Mouse (Mus musculus) retina, postnatal 1 day (tissue): Measurements from ENCODE around the gene Serpinb6a.
"Not testable (repeated sequence)": the region's sequence is repeated elsewhere in the genome, so short reads cannot be mapped to it uniquely, and the experiment has no call there.

Experiments
- DNase-seq: peaks from one replicate; pipeline ENCODE4 v3.0.0-alpha.2; 2012

Gene Serpinb6a

GRCm38 (mm10) chr13:33966574-33966973, 36.0 kb downstream of the Serpinb6a start:
- no peak for DNase-seq

GRCm38 (mm10) chr13:33966025-33966412, 36.6 kb downstream of the Serpinb6a start:
- DNase-seq: no peak

GRCm38 (mm10) chr13:33965056-33966024, 37.3 kb downstream of the Serpinb6a start:
- DNase-seq: no peak

GRCm38 (mm10) chr13:33964206-33965046, 38.2 kb downstream of the Serpinb6a start, which contains the start of gene Nqo2:
Gene Nqo2 (plus strand): TSS chr13:33964687.
- DNase-seq: peak; percentile 89

GRCm38 (mm10) chr13:33959771-33960170, 42.8 kb downstream of the Serpinb6a start:
- DNase-seq: no peak

DNA sequence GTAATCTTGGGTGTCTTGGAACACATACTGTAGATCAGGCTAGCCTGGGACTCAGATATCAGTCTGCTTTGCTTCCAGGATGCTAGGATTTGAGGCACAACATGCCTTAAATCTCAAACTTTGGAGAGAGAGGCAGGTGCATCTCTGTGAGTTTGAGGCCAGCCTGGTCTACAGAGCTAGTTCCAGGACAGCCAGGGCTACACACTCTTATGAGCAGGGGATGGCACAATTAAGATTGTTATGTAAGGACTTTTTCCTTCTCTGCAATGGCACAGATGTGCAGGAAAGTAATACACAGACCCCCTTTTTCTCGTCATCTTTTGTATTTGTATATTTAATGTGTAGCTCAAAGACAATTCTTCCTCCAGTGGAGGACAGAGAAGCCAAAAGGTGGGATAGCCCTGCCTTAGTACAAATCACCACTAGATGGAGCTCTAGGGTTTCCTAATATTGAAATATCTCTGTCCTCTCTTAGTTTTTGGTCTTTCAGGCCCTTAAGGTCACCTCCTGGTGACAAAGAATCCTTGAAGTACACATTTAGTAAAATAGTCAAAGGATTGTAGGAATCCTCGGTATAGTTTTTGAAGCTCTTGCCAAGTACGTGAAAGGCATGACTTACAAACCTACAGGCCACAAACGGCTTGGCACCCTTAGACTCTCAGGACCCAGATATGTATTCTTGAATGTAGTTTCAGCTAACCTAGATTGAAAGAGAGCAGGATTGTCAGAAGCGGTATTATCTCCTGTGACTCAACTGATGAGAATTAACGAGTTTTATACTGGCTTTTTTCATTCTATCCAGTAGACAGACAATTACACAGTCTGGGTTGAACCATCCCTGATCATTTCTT, 45.8 kb downstream of the Serpinb6a start:
- peak; percentile 66 for DNase-seq

DNA sequence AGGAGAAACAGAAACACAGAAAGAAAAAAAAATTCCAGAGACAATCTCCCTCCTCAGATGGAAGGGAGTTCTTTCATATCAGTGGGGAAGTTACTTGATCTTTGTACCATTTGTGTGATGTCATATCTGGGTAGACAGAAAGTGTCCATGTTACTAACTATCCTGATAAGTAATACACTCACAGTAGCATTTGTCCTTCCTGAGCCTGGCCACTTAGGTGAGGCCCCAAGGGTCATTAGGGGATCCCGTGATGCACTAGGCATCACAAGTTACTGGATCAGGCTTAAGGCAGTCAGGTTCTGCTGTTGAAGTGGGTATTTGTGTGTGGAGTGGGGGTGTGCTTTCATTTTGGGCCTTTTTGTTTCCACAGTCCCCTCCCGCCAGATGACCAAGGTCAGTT, 49.6 kb downstream of the Serpinb6a start:
- no peak for DNase-seq

DNA sequence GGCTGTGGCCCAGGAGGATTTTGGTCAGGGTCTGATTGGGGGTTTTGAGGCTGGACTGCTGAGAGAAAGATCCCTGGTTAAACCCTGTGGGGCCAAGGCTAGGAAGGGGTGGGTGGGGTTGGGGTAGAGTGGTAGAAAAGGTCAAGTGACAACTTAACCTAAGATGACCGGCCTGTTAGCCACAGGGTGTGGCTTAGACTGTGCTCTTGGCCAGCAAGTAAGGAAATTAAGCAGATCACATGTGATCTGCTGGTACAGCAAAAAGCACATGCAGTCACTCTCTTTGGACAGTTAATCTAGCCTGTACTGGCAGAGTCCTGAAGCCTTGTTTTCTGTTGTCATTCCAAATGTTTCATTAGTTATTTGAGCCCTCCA, 50.5 kb downstream of the Serpinb6a start:
- no peak for DNase-seq

DNA sequence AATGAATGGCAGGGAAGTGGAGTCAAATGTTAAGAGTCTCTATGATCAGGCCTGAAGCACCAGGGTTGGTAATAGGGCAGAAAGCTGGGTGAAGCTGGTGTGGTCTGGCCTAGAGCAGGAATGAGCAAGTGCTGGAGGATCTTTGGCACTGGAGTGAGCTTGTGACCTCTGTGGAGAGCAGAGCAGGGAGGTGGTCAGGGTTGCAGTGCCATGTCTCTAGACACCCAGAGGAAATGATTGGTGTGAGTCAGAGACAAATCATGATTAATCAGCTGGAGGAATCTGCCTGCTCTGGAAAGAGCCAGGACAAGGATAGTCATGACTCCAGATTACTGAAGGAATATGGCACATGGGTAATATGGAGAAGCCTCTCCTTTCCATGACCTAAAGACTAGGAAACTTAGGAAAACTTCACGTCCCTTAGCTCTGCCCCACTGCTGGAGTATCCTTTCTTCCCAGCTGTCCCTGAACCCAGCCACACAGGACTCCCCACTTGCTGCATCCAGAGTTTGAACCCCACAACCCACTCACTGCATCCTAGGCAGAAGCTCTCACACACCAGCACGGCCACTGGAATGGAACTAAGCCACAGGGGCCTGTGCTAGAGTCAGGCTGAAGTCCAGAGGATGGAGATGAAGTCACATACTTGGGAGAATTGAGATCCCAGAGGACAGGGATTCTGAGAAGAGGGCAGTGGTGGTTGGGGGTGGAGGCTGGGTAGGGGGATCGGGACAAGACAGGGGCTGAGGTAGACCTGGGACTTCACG, 51.1 kb downstream of the Serpinb6a start:
- DNase-seq: no peak

GRCm38 (mm10) chr13:33942212-33942779, 60.3 kb downstream of the Serpinb6a start:
- DNase-seq: peak; percentile 26

GRCm38 (mm10) chr13:33941288-33941808, 61.2 kb downstream of the Serpinb6a start:
- no peak for DNase-seq

DNA sequence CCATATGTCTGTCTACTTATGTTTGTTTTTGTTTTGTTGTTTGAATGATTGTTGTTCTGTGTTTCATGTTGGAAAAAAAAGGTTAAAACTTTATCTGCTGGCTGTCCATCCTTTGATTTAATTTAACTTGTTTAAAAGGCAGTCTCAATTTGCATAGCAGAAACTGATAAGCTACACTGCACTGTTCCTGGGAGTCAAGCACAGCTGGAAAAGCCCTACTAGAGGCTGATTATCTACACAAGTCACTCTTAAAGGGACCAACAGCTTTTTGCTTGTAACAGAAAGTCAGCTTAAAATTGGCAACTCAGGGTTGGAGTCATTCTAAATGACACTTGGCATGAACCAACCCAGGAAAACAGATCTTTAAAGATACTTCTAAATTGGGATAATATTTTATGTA, 65.0 kb downstream of the Serpinb6a start:
- not testable (repeated sequence) for DNase-seq

DNA sequence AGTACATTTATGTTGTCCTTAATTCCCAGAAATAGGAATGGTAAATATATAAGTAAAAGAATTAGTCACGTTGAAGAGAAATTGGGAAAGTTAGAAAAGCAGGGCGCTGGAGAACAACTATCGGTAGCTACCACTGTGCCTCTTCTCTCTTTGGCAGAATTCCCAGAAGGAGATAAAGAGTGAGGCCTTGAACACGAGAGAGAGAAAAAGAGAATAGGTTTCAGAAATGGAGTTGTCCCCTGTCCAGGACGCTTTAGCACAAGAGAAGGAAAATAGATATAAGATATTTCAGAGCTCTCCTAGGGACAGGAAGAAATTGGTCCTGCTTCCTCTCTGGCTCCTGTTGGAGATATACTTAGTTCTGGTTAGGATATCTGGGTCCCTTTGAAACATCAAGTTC, 65.4 kb downstream of the Serpinb6a start:
- no peak for DNase-seq

DNA sequence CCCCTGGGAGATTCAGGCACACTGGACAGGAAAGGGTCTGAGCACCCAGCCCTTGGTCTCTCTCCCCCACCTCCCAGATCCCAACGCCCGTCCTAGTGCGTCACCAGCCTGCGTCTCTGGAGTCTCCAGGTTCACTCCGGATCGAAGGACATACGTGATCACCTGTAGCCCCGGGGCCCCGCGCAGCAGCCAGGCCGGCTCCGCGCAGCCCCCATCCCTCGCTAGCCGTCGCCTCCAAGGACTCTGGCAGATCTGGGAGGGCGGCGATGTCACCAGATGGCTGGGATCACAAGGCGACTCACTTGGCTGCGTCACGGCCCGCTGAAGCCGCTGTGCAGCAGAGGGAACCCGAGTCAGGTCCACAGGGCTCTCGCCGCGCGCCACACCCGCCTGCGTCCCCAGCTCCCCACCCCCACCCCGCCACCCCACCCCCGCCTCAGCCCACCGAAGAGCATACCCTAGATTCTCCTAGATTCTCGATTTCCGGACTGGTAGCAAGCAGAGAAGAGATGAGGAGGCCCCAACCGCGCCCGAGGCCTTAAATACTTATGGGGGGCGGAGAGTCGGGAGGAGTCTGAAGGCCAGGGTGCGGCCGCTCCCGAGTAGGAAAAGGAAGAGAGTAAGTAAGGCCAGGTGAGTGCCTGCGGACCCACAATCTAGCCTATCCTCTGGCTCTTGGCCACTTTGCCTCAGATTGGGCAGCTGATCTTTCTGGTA, 67.0 kb downstream of the Serpinb6a start:
- peak; percentile 76 for DNase-seq

DNA sequence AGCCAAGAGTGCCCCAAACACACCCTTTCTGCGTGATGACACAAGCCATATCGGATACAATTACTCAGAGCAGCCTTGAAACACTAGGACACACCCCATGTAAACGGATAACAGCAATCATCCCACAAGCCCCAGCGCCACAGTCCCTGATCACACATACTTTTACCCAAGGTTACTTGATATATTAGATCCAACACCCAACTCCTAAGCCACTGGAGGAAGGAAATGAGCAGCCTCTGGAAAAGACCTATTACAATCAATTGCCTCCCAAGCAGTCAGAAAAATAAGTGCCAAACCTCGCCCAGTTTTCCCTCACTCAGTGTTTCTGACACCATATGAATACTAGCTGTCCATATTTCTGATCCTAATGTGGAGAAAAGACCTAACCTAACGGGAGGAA, 67.9 kb downstream of the Serpinb6a start:
- DNase-seq: no peak

DNA sequence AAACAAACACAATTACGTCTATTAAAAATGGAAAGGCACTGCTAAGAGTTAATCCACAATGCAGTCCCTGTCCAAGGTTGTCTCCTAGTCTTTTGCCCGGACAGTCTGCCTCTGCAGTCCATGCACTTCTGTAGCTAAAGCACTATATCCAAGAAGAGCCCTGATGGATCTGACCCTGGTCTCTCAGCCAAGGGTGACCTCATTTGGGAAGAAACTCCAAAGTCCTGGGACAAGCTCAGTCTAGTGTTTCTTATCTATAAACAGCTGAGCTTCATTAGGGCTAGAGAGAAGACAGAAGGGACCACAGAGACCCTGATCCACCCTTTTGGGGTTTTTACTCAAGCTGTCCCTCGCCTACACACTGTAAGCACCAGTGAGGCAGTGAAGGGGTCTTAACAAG, 71.7 kb downstream of the Serpinb6a start:
- no peak for DNase-seq

- no peak for DNase-seq
These were observed 72.3 kb downstream of the Serpinb6a start for GRCm38 (mm10) chr13:33930281-33930680.

GRCm38 (mm10) chr13:33921699-33922098, 80.9 kb downstream of the Serpinb6a start:
- no peak for DNase-seq

DNA sequence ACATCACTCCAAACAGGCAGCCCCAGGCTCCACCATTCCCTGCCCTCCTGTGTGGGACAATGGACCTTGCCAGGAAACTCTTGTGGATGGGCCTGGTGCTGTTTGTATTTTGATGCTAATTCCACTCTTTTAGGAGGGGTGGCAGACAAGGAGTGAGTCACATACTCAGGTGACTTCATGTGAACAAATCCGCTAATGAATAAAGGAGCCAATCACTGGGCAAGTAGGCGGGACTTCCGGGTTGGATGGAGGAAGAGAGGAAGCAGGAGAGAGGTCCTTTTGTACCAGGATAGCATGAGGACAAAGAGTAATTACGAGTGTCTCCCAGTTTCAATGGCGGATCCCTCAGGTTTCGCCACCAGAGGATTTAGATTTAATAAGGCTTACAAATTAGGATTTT, 81.6 kb downstream of the Serpinb6a start:
- no peak for DNase-seq

GRCm38 (mm10) chr13:33906821-33907220, 95.8 kb downstream of the Serpinb6a start:
- no peak for DNase-seq
